Mouse (Mus musculus) heart, adult 2 months (tissue): ENCODE data around the gene Col26a1. TPM values are rescaled to one million over a fixed set of nuclear protein-coding genes. Genes with fewer than 3 reads are reported as not detected.

ENCODE experiments used
- DNase-seq, 2 experiments: peaks; one replicate each; pipeline ENCODE4 v3.0.0; 2021
- H3K27ac ChIP-seq: fragments of 200-600 bp; 2 replicates; pipeline ENCODE4 v1.8.1; 2022
- H3K27me3 ChIP-seq: fragments of 200-500 bp; 2 replicates; pipeline ENCODE4 v1.6.1; 2012; ENCODE audit warnings: mild to moderate bottlenecking, low read length, inconsistent platforms, mixed read lengths; ENCODE audit not compliant: control insufficient read depth, insufficient read depth
- H3K36me3 ChIP-seq: fragments of 200-500 bp; 2 replicates; pipeline ENCODE4 v1.6.1; 2012; ENCODE audit warnings: low read length, inconsistent platforms; ENCODE audit not compliant: control insufficient read depth, insufficient read depth
- H3K4me1 ChIP-seq: fragments of 200-500 bp; 2 replicates; pipeline ENCODE4 v1.6.1; 2011; ENCODE audit warnings: low read length; ENCODE audit not compliant: control insufficient read depth, insufficient read depth
- H3K4me3 ChIP-seq: fragments of 200-600 bp; 2 replicates; pipeline ENCODE4 v1.8.1; 2022
- H3K79me2 ChIP-seq: fragments of 200-500 bp; replicated peaks from 2 replicates; pipeline ENCODE4 v1.6.1; 2012; ENCODE audit warnings: mild to moderate bottlenecking, inconsistent platforms, low read length, moderate library complexity, mixed read lengths; ENCODE audit not compliant: control insufficient read depth, insufficient read depth
- H3K9ac ChIP-seq: fragments of 200-500 bp; 2 replicates; pipeline ENCODE4 v1.6.1; 2012; ENCODE audit warnings: low read depth, mild to moderate bottlenecking, control low read depth, inconsistent platforms, low read length, mixed read lengths
- CTCF ChIP-seq: fragments of 200-600 bp; IDR thresholded peaks from 2 replicates; pipeline ENCODE4 v1.8.1; 2022; ENCODE audit warnings: antibody characterized with exemption, mild to moderate bottlenecking, moderate library complexity
- EP300 ChIP-seq: fragments of 200-500 bp; IDR thresholded peaks from 2 replicates; pipeline ENCODE4 v1.6.1; 2011; ENCODE audit warnings: low read depth, low read length, control low read depth; ENCODE audit not compliant: insufficient read depth
- POLR2A ChIP-seq: fragments of 200-500 bp; IDR thresholded peaks from 2 replicates; pipeline ENCODE4 v1.6.1; 2011; ENCODE audit warnings: mild to moderate bottlenecking, low read depth, low read length, control low read depth; ENCODE audit not compliant: insufficient read depth
- WGBS: fragments of 180-500 bp; shearing (Covaris S2); methylation state at CpG from one replicate; pipeline ENCODE4 v1.1.7; 2018; 5-methylcytosine and 5-hydroxymethylcytosine counted together
- intact Hi-C: fragments of 180-260 bp; cut with DNase I; formaldehyde crosslinking; loops from one replicate; pipeline ENCODE4 v1.15.1; 2025
- polyA plus RNA-seq: library from polyadenylated mRNA; depleted of rRNA; stranded (reverse); fragments of >200 nt; gene quantifications from 2 replicates; pipeline ENCODE4 v1.2.3, GENCODE M21; 2012
- total RNA-seq, 2 experiments: library from RNA; stranded (reverse); gene quantifications; 2 replicates each; pipeline ENCODE4 v1.2.3; 2021

Col26a1 gene
- total and polyA plus RNA-seq, 3 experiments: 0.26 to 1.3 (median 0.32) TPM

DNA sequence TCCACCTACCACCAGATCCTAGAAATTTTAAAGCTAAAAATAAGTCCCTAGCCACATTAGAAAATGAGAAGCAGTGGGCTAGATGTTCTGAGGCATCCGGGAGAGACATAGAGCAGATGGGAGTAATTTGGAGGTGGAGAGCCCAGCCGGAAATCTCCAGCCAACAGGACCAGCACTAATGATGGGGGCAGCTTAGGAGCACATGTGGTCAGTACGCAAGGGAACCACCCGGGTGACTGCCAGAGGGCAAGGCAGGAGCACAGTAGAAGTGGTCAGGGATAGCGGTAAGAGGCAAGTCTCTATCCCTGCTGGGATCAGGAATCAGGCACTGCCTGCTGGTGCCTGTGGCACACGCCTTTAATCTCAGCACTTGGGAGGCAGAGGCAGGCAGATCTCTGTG, 32.3 kb downstream of the Col26a1 start:
- Histone ChIP-seq H3K27me3 (no peaks in the 10 kb centered on the region), H3K27ac (no peak overlapping the region), H3K9ac (no peak overlapping the region), H3K36me3 (no peaks in the 10 kb centered on the region), H3K79me2 (no peaks in the 10 kb centered on the region), H3K4me1 (no peaks in the 10 kb centered on the region), H3K4me3 (no peak overlapping the region)
- no peak for DNase-seq
- TF ChIP-seq EP300: no peak
- no peak for TF ChIP-seq CTCF
- no peak for TF ChIP-seq POLR2A
- intact Hi-C loops: no loop called here
- WGBS: 94% methylated on average over 6 of the region's 6 CpGs

DNA sequence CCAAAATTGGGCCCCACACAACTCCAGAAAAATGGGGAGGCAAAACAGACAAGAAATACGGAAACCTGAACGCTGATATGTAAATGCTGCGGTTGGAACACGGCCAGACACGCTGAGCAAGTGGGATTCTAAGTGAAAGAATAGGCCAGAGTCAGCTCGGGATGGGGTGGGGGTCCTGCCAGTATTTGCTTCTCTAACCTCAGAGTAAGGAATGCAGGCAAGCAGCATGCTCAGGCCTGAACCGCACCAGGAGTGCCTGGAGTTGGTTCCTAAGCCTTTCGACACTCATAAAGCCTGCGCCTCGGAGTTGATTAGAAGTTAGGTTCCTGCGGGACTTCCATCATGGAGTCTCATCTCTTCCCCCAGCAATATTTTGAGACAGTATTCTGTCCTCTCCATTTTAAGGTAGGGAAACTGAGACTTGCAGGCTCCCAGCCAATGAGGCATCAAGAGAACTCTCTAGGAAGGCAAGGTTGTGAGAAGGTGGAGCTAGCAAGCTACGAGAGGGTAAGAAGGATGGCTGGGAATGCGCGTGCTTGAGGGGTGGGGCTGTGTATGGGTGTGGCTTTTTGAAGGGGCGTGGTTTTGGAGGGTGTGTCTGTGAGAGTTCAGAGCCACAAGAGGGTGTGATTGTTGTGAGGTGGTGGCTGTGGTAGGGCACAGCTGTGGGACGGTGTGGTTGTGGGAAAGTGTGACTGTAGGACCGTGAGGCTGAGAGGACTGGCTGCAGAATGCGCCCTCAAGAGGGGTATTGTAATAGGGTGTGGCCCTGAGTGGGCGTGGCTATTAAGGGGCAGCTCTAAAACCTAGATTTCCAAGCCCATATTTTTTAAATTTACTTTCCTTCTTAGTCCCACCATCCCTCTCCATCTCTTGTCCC, 36.4 kb downstream of the Col26a1 start:
- TF ChIP-seq CTCF (no peak), POLR2A (no peak), EP300 (no peak)
- intact Hi-C loops: no loop called here
- WGBS: 80% methylated on average over 19 of the region's 19 CpGs
- peaks cover 2% of the 10 kb centered on the region; the same call in 1 of the 2 replicates for H3K27me3 ChIP-seq
- no peak overlapping the region for H3K4me3 ChIP-seq
- H3K4me1 ChIP-seq: no peaks in the 10 kb centered on the region
- no peaks in the 10 kb centered on the region for H3K79me2 ChIP-seq
- H3K27ac ChIP-seq: no peak overlapping the region
- H3K9ac ChIP-seq: no peak overlapping the region
- no peaks in the 10 kb centered on the region for H3K36me3 ChIP-seq
- no peak for DNase-seq

DNA sequence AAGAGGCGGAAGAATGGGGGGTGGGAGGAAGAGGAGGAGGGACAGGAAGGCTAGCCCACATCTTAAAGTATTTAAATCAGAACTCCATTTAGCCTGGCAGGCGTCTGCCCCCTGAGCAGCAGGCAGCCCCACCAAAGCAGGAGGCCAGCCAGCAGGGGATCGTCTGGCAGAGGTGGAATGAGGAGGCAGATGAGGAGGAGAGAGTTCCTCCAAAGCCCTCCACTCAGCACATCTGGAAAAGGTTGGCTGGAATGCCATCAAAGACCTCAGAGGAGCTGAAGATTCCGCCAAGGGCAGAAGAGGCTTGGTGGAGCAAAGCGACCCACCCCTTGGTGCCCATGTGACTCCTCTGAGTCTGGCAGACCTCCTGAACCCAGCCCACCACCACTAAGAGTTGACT, 39.1 kb downstream of the Col26a1 start:
- TF ChIP-seq CTCF (no peak), POLR2A (no peak), EP300 (no peak)
- intact Hi-C loops: no loop called here
- Histone ChIP-seq H3K79me2 (no peaks in the 10 kb centered on the region), H3K4me1 (no peaks in the 10 kb centered on the region), H3K9ac (no peak overlapping the region), H3K4me3 (no peak overlapping the region), H3K27me3 (peaks cover 2% of the 10 kb centered on the region; the same call in 1 of the 2 replicates), H3K36me3 (no peaks in the 10 kb centered on the region), H3K27ac (no peak overlapping the region)
- 56% methylated on average over 5 of the region's 5 CpGs for WGBS
- DNase-seq: no peak

DNA sequence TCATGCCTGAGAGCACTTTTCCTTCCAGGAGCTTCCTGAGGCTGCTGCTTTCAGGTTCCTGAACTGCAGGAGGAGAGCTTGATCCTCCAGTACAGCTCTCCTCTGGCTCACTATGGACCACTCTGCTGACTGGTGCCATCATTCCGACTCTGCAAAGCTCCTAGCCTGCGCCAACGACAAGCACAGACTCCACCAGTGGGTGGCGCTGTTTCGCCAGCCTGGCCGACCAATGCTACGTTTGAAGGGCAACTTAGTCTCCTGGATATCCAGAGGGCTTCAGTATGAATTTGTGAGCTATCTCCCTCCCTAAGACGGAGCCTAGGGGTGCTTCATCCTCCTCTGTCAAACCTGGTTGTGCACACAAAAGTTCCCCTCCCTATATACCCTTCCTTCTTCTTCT, 43.0 kb downstream of the Col26a1 start:
- H3K79me2 ChIP-seq: no peaks in the 10 kb centered on the region
- no peak overlapping the region for H3K4me3 ChIP-seq
- intact Hi-C loops: loop anchor here (1.0 kb wide), 1 partner anchor 41 kb away; no protein-coding TSS in a partner anchor
- WGBS: 12% methylated on average over 8 of the region's 8 CpGs
- H3K27me3 ChIP-seq: peaks cover 2% of the 10 kb centered on the region; the same call in 1 of the 2 replicates
- no peaks in the 10 kb centered on the region for H3K36me3 ChIP-seq
- TF ChIP-seq CTCF (peak; percentile 72), POLR2A (no peak)
- H3K27ac ChIP-seq: no peak overlapping the region
- no peak overlapping the region for H3K9ac ChIP-seq
- H3K4me1 ChIP-seq: no peaks in the 10 kb centered on the region
- DNase-seq: peak; percentile 23 to 69

DNA sequence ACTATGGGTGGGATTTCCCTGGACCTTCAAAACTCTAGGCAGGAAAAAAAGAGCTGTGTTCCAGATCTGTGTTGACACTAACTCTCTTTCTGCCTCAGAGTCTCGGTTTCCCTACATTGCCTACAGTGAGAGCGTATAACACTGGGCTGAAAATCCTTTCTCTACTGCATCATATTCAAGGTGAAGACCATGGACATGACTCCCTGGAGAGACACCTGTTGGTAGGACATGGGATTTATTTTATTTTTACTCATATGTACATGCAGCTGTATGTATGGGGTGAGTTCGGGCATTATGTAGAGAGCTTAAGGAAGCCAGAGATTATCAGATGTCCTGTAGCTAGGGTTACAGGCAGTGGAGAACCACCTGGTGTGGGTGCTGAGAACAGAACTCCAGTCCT, 50.0 kb downstream of the Col26a1 start:
- H3K9ac ChIP-seq: no peak overlapping the region
- H3K36me3 ChIP-seq: no peaks in the 10 kb centered on the region
- H3K4me3 ChIP-seq: no peak overlapping the region
- H3K4me1 ChIP-seq: no peaks in the 10 kb centered on the region
- no peaks in the 10 kb centered on the region for H3K27me3 ChIP-seq
- no peaks in the 10 kb centered on the region for H3K79me2 ChIP-seq
- intact Hi-C loops: no loop called here
- DNase-seq: no peak
- H3K27ac ChIP-seq: no peak overlapping the region
- 80% methylated on average over 3 of the region's 3 CpGs for WGBS
- TF ChIP-seq CTCF: no peak

DNA sequence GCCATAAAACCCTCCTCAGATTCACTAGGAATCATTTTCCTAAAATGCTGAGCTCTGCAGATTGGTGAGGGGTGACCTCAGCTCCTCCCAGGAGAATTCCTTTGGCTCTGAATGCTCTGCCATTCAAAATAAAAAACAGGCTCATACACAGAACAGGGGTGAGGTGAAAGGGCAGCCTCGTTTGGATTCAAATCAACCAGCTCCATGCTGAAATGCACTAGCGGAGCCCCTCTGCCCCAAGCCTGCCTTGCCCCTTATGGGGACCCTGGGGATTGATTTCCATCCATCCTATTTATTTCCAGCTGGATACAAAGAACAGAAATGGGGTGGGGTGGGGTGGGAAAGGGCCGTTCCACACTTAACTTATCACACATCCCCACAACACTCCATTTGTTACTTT, 52.9 kb downstream of the Col26a1 start:
- TF ChIP-seq POLR2A (no peak), CTCF (no peak), EP300 (no peak)
- Histone ChIP-seq H3K4me3 (no peak overlapping the region), H3K27me3 (no peaks in the 10 kb centered on the region), H3K9ac (no peak overlapping the region), H3K36me3 (no peaks in the 10 kb centered on the region), H3K27ac (no peak overlapping the region), H3K79me2 (no peaks in the 10 kb centered on the region), H3K4me1 (no peaks in the 10 kb centered on the region)
- intact Hi-C loops: no loop called here
- DNase-seq: no peak
- 73% methylated on average over 3 of the region's 3 CpGs for WGBS
